Mouse (Mus musculus) testis, adult 2 months (tissue): Measurements from ENCODE around the gene Ttc3. TPM values are rescaled to one million over a fixed set of nuclear protein-coding genes. Genes with fewer than 3 reads are reported as not detected.

Source experiments
- H3K27ac ChIP-seq: fragments of 200-500 bp; 2 replicates; pipeline ENCODE4 v1.5.1; 2012; ENCODE audit warnings: low read depth, low read length; ENCODE audit not compliant: control insufficient read depth, insufficient read depth
- H3K27me3 ChIP-seq: fragments of 200-500 bp; 2 replicates; pipeline ENCODE4 v1.6.1; 2012; ENCODE audit warnings: mild to moderate bottlenecking, low read length, moderate library complexity; ENCODE audit not compliant: control insufficient read depth, insufficient read depth
- H3K36me3 ChIP-seq: fragments of 200-500 bp; 2 replicates; pipeline ENCODE4 v1.6.1; 2012; ENCODE audit warnings: mild to moderate bottlenecking, low read length; ENCODE audit not compliant: control insufficient read depth, insufficient read depth
- H3K4me1 ChIP-seq: fragments of 200-500 bp; 2 replicates; pipeline ENCODE4 v1.6.1; 2012; ENCODE audit warnings: low read length; ENCODE audit not compliant: control insufficient read depth, insufficient read depth
- H3K4me3 ChIP-seq: fragments of 200-500 bp; 2 replicates; pipeline ENCODE4 v1.5.1; 2012; ENCODE audit warnings: low read depth, mild to moderate bottlenecking, low read length, moderate library complexity, mixed read lengths; ENCODE audit not compliant: control insufficient read depth
- CTCF ChIP-seq: fragments of 200-500 bp; IDR thresholded peaks from 2 replicates; pipeline ENCODE4 v1.5.1; 2012; ENCODE audit warnings: low read depth, mild to moderate bottlenecking, inconsistent platforms, low read length, moderate library complexity; ENCODE audit not compliant: control insufficient read depth, insufficient read depth, insufficient replicate concordance
- POLR2A ChIP-seq: fragments of 200-500 bp; IDR thresholded peaks from 2 replicates; pipeline ENCODE4 v1.6.1; 2012; ENCODE audit warnings: low read depth, mild to moderate bottlenecking, inconsistent platforms, low read length, moderate library complexity; ENCODE audit not compliant: control insufficient read depth
- polyA plus RNA-seq: library from polyadenylated mRNA; depleted of rRNA; stranded (reverse); fragments of >200 nt; gene quantifications from 2 replicates; pipeline ENCODE4 v1.2.3, GENCODE M21; 2012

Ttc3 gene
- polyA plus RNA-seq, 1 experiment, result 10.7 TPM

- Histone ChIP-seq H3K36me3 (no peaks in the 10 kb centered on the region), H3K27ac (no peak overlapping the region), H3K4me3 (no peak overlapping the region), H3K27me3 (no peaks in the 10 kb centered on the region), H3K4me1 (peaks cover 7% of the 10 kb centered on the region)
- TF ChIP-seq POLR2A, result no peak
- no peak for TF ChIP-seq CTCF
These were observed 20.7 kb upstream of the Ttc3 start for GRCm38 (mm10) chr16:94349588-94350286.

DNA sequence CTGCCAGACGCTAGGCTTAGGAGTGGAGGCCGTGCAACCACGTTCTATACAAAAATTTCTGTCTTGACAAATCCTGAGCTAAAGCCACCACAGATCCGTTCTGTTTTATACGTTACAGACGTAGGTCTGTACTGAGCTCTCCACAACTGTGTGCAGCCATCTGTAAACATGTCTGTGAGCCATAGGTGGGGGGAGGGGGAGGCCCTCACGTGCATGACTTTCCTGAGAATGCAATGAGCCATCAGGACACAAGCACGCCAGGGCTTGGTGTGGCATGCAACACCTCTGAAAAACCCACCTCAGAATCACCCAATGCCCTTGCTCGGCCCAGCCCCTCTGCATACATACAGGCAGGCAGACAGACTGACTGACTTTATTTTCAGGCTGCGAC, 20.1 kb upstream of the Ttc3 start:
- H3K4me1 ChIP-seq, result peaks cover 7% of the 10 kb centered on the region
- H3K27me3 ChIP-seq, result no peaks in the 10 kb centered on the region
- no peak overlapping the region for H3K4me3 ChIP-seq
- TF ChIP-seq POLR2A (no peak), CTCF (no peak)
- no peaks in the 10 kb centered on the region for H3K36me3 ChIP-seq
- no peak overlapping the region for H3K27ac ChIP-seq

DNA sequence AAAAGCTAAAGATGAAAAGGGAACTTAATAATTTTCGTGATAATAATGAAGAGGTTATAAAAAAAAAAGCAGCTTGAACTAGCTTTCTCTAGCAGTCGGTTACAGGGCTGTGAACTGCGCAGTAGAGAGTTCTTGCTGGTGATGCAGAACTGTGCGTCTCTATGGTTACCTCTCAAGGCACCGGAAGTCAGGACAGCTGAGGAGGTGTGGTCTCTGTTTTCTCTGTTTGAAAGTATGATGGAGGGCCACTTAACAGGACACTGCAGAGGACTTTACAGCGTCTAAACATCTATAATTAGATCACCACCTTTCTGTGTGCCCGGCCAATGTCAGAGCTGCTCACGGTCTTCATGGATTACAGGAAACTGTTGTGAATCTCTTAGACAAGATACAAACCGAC, 16.0 kb upstream of the Ttc3 start:
- H3K27ac ChIP-seq, result peak overlapping the region; percentile 7; the same call in 1 of the 2 replicates
- H3K4me1 ChIP-seq, result peaks cover 7% of the 10 kb centered on the region
- no peaks in the 10 kb centered on the region for H3K36me3 ChIP-seq
- peak overlapping the region; percentile 35; the same call in 1 of the 2 replicates for H3K4me3 ChIP-seq
- TF ChIP-seq CTCF (no peak), POLR2A (no peak; the same call in 1 of the 2 replicates)
- H3K27me3 ChIP-seq, result no peaks in the 10 kb centered on the region

- H3K4me1 ChIP-seq, result peaks cover 7% of the 10 kb centered on the region
- H3K36me3 ChIP-seq, result no peaks in the 10 kb centered on the region
- H3K4me3 ChIP-seq, result no peak overlapping the region; the same call in 1 of the 2 replicates
- H3K27me3 ChIP-seq, result no peaks in the 10 kb centered on the region
- TF ChIP-seq CTCF (no peak), POLR2A (no peak)
- no peak overlapping the region for H3K27ac ChIP-seq
These were observed 14.4 kb upstream of the Ttc3 start for GRCm38 (mm10) chr16:94356046-94356445.

GRCm38 (mm10) chr16:94356776-94357494, 13.5 kb upstream of the Ttc3 start:
- TF ChIP-seq CTCF, result no peak
- TF ChIP-seq POLR2A, result no peak
- Histone ChIP-seq H3K27ac (no peak overlapping the region), H3K4me1 (peaks cover 7% of the 10 kb centered on the region), H3K27me3 (no peaks in the 10 kb centered on the region), H3K4me3 (no peak overlapping the region), H3K36me3 (no peaks in the 10 kb centered on the region)

DNA sequence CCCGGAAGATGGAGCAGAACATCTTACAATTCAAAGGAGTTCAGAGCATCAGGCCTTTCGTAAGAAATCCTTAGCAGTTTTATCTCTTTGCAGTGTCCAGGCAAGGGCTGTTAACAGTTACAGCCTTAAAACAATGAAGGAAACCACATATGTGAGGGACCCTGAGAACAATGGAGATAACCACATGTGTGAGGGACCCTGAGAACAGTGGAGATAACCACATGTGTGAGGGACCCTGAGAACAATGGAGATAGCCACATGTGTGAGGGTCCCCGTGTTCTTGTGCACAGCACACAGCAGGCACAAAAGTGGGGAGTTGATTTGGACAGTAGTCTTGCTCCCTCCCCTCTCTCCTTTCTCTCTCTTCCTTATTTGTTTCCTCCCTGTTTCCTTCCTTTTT, 12.3 kb upstream of the Ttc3 start:
- Histone ChIP-seq H3K4me3 (no peak overlapping the region), H3K4me1 (peaks cover 7% of the 10 kb centered on the region), H3K27me3 (no peaks in the 10 kb centered on the region), H3K36me3 (no peaks in the 10 kb centered on the region), H3K27ac (no peak overlapping the region)
- TF ChIP-seq POLR2A, result no peak
- TF ChIP-seq CTCF, result no peak

DNA sequence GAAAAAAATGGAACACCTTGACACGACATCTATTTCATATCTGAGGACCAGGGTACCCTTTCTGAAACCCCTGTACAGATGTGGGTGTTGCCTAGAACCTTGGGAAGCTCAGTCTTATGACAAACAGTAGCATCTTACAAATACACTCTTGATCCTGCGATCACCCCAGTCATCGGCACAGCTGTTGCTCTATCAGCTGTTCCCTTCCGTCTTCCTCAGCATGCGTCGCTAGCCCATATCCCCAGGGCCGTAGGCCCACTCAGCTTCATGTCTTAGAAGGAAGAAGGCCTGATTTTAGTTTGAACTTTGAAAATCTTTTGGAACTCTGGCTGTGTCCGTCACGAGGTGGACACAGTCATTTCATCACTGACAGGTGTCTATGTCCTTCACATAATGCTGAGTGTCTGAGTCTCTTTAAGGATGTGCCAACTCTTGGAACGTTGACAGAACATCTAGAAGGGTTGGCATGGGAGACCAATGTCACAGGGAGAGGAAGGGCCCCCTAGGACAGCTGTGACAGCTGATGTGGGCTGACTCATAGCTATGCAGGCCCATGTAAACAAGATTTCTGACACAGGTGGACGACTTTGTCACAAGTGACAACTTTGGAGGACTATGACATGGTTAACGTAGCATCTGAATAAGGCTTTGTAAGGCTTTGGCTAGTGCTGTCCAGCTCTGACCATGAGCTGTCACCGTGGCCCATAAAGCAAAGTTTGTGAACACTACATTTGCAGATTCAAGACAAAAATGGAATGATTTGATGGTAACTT, 9.7 kb upstream of the Ttc3 start:
- TF ChIP-seq POLR2A, result no peak
- no peak for TF ChIP-seq CTCF
- no peak overlapping the region for H3K27ac ChIP-seq
- no peaks in the 10 kb centered on the region for H3K36me3 ChIP-seq
- no peaks in the 10 kb centered on the region for H3K27me3 ChIP-seq
- H3K4me3 ChIP-seq, result no peak overlapping the region
- no peaks in the 10 kb centered on the region for H3K4me1 ChIP-seq
